Mouse (Mus musculus) B cell, adult 2 months (primary cell): ENCODE measurements around the gene Khsrp.
A peak's percentile ranks its signal among the peaks of the same experiment; 100 is the strongest.

ENCODE experiments used
- DNase-seq, 2 experiments: peaks; one replicate each; pipeline ENCODE4 v3.0.0; 2022

Gene Khsrp

GRCm38 (mm10) chr17:57030931-57031660, at the start of gene Khsrp:
Gene Khsrp, minus strand, starts transcription at chr17:57031522.
- peak; percentile 44 to 52 for DNase-seq

DNA sequence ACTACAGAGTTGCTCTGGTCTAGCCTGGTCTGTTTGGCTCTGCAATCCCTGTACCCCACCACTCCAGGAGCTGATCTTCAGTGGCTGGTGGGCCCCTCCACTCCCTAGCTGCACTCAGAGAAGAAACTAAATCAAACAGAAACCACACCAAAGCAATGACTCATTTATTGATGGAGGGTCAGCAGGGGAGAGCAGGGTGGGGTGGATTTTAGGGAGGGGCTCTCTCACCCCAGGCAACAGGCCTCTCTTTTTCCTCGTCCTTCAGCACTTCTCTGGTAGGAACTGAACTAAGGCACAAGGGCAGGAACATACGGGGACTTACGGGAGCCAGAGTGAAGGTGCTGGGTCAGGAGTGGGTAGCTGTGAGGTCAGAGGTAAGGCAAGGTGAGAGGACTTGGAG, 48.6 kb upstream of the Khsrp start:
- DNase-seq = no peak

GRCm38 (mm10) chr17:57078336-57078735, 47.0 kb upstream of the Khsrp start, which contains the start of gene Dennd1c:
Gene Dennd1c, minus strand, starts transcription at chr17:57078514.
- DNase-seq = peak; percentile 72 to 76

DNA sequence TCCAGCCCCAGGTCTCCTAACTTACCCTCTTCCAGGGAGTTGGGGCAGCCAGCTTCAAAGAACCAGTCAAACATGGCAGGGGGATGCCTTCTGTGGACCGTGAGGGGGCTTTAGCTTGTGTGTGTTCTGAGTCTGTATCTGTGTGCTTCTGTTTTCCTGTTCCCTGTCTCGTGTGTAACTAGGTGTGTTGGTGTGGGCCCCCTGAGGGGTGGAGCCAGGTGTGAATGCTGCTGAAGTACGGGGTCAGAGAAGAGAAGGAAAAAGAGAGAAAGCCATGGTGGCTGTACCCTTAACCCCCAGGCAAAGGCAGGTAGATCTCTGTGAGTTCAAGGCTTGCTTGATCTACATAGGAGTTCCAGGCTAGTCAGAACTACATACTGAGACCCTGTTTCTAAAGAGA, 45.6 kb upstream of the Khsrp start:
- DNase-seq = no peak

DNA sequence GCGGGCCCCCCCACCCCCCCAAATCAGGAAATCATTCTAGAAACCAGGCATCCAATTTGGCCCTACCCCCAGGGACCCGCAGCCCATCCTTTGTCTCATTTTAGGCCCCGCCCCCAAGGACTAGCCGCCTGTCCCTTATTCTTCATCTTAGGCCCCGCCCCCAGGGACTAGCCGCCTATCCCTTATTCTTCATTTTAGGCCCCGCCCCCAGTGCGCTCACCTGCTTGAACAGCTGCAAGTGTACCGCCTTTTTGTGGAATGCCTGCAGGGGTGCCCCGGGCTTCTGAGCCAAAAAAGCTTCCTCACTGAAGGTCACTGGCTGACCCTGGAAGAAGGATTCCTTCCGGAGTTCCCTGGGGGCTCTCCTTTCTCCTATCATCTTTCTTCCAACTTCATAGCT, 39.4 kb upstream of the Khsrp start:
- DNase-seq = no peak

DNA sequence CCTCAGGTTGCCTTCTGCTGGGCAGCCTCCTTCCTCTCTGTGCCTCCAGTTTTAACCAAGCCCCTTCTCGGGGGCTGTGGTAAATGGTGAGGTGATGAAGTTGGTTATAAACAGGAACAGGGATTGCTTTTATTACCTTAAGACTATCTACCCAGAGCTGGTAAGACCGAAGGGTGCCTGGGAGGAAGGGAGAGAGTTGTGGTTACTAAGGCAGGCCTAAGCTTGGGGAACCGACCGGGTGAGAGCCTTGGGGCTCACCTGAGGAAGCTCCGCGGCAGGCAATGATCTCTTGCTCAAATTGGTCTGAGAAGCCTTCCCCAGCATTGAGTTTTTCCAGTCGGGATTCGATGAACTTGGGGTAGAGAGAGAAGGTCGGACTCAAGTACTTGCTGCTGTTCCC, 39.0 kb upstream of the Khsrp start:
- no peak for DNase-seq

DNA sequence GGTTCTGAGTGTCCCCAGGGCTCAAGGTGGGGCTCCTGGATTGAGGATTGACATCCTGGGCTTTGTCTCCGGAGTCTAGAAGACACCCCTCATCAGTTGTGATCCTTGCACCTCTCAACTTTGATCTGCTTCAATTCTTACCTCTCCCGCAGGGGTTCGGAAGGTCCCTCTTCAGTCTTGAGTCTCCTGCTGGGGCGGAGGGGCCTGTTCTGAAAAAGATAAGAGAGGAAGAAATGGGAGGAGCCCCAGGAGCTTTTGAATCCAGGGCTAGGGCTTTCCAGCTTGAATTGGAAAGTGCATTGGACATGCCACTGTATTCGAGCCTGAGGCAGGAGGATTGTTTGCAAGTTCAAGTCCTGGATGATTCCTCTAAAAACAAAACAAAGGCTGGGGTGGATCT, 35.6 kb upstream of the Khsrp start:
- DNase-seq = no peak

DNA sequence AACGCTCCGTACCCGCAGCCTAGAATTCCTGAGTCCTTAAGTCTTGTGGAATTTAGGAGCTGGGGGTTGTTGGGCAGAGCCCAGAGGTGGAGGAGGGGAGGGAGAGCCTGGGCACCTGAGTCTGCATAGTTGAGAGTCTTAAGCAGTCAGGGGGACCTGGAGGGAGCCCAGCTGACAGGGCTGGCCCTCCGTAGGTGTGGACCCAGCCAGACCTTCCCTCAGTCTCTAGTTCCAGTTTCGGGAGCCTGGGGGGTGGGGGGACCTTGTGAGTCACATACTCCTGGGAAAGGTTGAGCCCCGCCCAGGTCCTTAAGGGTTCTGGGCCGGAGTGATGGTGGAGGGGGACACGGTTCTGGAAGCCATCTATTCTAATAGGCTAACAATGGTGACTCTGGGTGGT, 31.7 kb upstream of the Khsrp start:
- DNase-seq = no peak

DNA sequence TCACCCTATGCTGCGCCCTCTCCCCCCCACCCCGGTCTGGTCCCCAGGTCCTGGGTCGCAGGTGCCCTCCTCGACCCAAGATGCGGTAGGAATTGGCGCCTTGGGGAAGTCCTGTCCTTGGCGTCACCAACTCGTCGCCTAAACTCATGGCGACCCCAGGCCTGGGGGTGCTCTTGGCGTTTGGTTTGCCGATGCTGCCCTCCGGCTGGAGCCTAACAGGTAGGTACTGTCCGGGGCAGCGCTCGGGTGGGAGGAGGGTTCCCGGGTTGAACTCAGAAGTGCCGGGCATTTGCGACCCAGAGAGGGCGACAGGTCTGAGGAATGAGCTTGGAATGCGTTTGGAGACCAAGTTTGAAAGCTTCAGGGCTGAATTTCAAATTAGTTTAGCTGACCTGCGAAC, 31.2 kb upstream of the Khsrp start:
- no peak for DNase-seq

DNA sequence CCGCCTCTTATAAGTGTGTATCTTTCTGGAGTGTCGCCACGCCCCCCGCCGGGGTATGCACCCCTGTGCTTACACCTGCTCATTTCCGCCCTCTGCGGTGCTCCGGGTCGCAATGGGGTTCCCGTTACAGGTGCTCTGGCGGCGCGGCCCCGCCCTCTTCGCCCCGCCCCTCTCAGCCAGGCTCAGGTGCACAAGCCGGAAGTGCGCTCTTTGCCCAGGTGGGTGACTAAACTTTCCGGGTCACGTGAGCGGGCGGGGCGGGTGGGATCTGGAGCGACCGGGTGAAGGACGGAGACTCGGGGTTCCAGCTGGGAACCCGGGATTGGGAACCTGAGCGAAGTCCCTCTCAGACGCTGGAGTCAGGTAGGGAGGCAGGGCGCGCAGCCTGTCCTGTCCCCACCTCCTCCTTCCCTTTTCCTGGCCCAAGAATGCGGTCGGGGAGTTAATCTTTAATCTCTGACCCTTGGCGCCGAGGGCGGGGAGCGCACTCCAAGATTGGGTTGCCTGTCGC, 30.7 kb upstream of the Khsrp start:
- DNase-seq = peak; percentile 66 to 71

GRCm38 (mm10) chr17:57061069-57061468, 29.7 kb upstream of the Khsrp start:
- DNase-seq = peak; percentile 35 to 37

DNA sequence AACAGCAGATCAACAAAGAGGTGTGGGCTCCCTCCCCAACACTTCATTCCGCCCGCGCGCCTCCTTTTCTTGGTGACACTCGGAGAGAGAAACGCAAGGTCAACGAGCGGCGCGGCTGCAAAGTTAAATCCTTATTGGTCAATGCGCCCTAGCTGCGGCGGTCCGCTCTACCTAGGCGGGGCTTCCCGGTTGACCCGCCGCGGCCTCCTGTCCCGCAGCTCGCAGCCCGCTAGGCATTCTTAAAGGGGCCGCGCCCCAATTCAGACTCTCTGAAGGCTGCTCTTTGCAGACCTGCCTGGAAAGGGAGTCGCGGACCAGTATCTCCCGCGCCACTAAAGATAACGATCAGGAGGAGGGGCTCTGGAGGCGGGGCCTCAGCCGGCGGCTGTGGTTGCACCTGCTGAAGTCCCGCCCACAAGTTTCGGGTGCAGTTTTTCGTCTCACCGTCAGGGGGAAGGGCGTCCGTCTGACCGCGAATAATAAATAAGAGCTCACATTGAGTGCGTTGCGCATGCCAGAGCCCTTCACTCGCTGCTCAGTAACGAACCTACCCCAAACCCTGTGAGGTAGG, 29.0 kb upstream of the Khsrp start:
- peak; percentile 97 to 98 for DNase-seq

GRCm38 (mm10) chr17:57059486-57059977, 28.2 kb upstream of the Khsrp start, which contains the start of gene Slc25a23:
Gene Slc25a23, minus strand, starts transcription at chr17:57059863.
- DNase-seq = peak; percentile 58 to 59

GRCm38 (mm10) chr17:57058891-57059485, 27.7 kb upstream of the Khsrp start, which contains the start of gene Crb3:
Gene Crb3, plus strand, starts transcription at chr17:57059105.
- DNase-seq = no peak

DNA sequence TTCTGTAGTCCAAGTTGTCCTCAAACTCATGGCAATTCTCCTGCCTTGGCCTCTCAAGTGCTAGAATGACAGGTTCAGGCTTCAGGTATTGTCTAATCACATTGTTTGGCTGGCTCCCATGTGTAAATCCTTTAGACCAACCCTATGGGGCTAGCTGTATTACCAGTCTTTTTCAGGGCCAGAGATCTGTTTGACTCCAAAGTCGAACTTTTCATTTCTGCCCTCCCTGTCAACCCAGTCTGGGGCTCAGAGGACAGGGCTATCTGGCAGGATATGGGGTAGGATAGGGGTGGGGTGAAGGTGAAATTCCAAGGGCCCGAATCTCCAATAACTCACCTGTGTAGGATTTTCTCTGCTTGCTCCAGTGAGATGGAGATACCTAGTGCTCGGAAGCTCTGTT, 24.9 kb upstream of the Khsrp start:
- DNase-seq = no peak

DNA sequence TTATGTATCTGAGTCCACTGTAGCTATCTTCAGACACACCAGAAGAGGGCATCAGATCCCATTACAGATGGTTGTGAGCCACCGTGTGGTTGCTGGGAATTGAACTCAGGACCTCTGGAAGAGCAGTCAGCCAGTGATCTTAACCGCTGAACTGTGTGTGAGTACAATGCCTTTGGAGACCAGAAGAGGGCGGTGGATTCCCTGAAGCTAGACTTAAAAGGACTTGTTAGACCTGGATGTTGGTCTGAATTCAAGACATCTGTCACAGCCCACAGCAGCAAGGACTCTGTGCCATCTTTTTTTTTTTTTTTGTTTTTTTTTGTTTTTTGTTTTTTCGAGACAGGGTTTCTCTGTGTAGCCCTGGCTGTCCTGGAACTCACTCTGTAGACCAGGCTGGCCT, 20.4 kb upstream of the Khsrp start:
- peak; percentile 35 to 45 for DNase-seq

GRCm38 (mm10) chr17:57048816-57049215, 17.5 kb upstream of the Khsrp start:
- DNase-seq = no peak

DNA sequence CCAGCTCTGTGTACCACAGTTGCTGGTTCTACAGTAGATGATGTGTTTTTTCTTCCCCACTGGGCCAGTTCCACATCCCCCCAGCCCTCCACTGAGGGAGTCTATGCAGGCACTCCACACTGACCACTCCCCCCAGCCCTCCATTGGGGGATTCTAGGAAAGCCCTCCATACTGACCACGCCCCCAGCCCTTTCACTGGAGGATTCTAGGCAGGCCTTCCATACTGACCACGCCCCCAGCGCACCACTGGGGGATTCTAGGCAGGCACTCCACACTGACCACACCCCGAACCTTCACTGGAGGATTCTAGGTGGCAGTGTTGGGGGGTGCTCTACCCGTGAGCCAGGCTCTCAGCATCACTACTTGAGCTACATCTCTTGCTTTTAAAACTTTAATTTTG, 16.1 kb upstream of the Khsrp start:
- DNase-seq = no peak

DNA sequence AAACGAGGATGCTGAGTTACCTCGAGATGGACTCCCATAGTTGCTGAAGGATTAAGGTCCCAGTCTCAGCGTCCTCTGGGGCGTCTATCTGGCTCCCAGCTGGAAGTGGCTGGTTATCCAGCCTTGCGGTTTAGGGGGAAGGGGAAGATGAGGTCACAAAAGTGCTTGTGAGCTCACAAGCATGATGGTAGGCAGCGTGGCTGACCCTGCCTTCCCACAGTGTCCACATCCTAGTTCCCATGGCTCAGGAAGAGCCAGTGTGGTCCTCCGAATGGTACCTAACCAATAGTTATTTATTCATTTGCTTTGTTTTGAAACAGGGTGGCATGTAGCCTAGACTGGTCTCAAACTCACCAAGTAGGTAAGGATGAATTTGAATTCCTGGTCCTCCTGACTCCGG, 10.2 kb upstream of the Khsrp start, which contains the start of gene Slc25a41:
TSS of gene Slc25a41 (minus strand) at position 101 of the 400 bp plus-strand sequence.
- DNase-seq = no peak

- DNase-seq = peak; percentile 30 to 40
Measured at GRCm38 (mm10) chr17:57038978-57039377, 7.7 kb upstream of the Khsrp start.

- DNase-seq = peak; percentile 11 to 17
Measured at GRCm38 (mm10) chr17:57032854-57033253, 1.5 kb upstream of the Khsrp start.

DNA sequence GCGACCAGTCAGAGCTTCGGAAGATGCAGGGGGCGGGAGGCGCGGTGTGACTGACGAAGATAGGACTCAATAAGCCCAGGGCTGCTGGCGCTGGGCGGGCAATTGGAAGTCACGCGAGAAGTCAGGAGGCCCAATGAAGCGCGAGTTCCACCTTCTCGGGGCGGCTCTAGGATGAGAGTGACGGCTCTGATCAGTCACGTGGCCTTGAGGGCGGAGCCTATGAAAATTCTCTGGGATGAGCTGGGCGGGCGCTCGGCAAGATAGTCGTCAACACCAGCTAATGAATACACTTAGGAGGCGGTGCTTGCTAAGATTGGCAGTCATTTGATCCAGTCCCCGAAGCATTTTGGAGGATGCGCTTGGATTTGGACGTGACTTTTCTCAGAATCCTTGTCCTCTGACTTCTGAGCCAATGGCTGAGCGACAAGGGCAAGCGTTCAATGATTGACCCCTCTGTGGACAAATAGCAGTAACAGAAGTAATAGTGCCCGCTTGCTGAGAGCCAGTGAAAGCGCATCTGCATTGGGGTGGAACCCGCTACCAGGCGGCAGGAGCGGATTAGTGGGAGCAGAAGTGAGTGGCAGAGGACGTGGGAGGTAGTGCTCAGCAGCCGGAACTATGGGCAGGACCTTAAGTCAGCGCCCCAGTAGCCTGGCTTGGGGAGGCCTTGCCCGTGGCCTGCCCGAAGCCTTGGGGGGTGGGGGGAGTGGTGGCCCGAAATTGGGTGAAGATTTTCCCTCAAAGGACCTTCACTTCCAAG, 519 bp upstream of the Khsrp start:
- peak; percentile 98 to 99 for DNase-seq

DNA sequence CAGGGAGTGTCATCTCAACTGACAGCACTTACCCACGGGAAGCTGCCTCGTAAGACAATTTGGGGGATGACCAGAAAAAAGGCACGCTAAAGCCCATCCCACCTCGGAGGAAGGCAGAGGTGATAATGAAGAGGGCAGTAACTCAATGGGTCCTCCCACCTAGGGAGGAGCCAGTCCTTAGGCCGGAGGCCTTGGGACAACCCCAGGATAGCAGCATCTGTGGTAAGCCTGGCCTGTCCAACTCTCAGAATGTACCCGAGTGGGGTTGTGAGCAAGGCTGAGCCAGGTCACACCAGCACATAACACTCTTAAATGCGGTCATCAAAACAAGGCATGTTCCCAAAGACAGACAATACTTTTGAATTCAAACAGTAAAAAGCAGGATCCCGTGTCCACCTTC, 1.6 kb downstream of the Khsrp start:
- DNase-seq = no peak
